ENCODE assay signal across 7 mouse cellular contexts in genomic region chr1:90205223-90205622, GRCm38 (mm10). TPM values are rescaled to one million over a fixed set of nuclear protein-coding genes. Genes with fewer than 3 reads are reported as not detected.
A peak's percentile ranks its signal among the peaks of the same experiment; 100 is the strongest.
DNase-seq lines count a peak whose midpoint lies in the region; ATAC-seq lines count a peak whose summit lies in the region.

No protein-coding gene starts in this region.

- peak overlapping the region; percentile 29; the same call in 1 of the 2 replicates for H3K27ac ChIP-seq in intestine, embryonic 16.5 days (ENCODE audit: low read length)
- H3K27ac ChIP-seq in limb, embryonic 12.5 days: peak overlapping the region; percentile 91
- peak overlapping the region; percentile 73 for H3K27ac ChIP-seq in midbrain, embryonic 15.5 days

- DNase-seq in Muller cell, postnatal 12 days (ENCODE audit: inconsistent ontology term): peak; percentile 72
- DNase-seq in adrenal gland, postnatal 36 days: peak; percentile 54 to 59
- peak; percentile 29 to 36 for DNase-seq in gastrocnemius, adult 8-10 months (ENCODE audit: low spot score in 2 of 2)
- peak; percentile 63 for DNase-seq in yolk sac, embryonic 10.5 days (ENCODE audit: low spot score)

- no peaks in the 10 kb centered on the region for H3K36me3 ChIP-seq in intestine, embryonic 16.5 days (ENCODE audit: control insufficient read depth, insufficient read depth, low read length)
- H3K36me3 ChIP-seq in limb, embryonic 12.5 days: peaks cover 11% of the 10 kb centered on the region; the same call in 1 of the 2 replicates
- H3K36me3 ChIP-seq in midbrain, embryonic 15.5 days (replicated peaks): no peaks in the 10 kb centered on the region

- H3K9me3 ChIP-seq in intestine, embryonic 16.5 days (ENCODE audit: control insufficient read depth, low read length): no peaks in the 10 kb centered on the region
- H3K9me3 ChIP-seq in limb, embryonic 12.5 days: no peaks in the 10 kb centered on the region
- H3K9me3 ChIP-seq in midbrain, embryonic 15.5 days: no peaks in the 10 kb centered on the region

- ATAC-seq in intestine, embryonic 16.5 days: no peak
- ATAC-seq in limb, embryonic 12.5 days (ENCODE audit: insufficient number of reproducible peaks, insufficient read depth, low FRiP score, low TSS enrichment, low read depth): peak; percentile 50; the same call in 1 of the 2 replicates
- peak; percentile 60 for ATAC-seq in midbrain, embryonic 15.5 days (replicated peaks)

- peak overlapping the region; percentile 70 for H3K4me2 ChIP-seq in intestine, embryonic 16.5 days (ENCODE audit: low read depth, low read length)
- peak overlapping the region; percentile 65 for H3K4me2 ChIP-seq in limb, embryonic 12.5 days
- peak overlapping the region; percentile 58 for H3K4me2 ChIP-seq in midbrain, embryonic 15.5 days

- WGBS in intestine, embryonic 16.5 days: 6% methylated on average over 6 of the region's 6 CpGs
- WGBS in limb, embryonic 12.5 days: under 1% methylated on average over 6 of the region's 6 CpGs
- 1% methylated on average over 6 of the region's 6 CpGs for WGBS in midbrain, embryonic 15.5 days

- peaks cover 24% of the 10 kb centered on the region for H3K4me1 ChIP-seq in intestine, embryonic 16.5 days (ENCODE audit: control insufficient read depth, insufficient read depth, low read length)
- H3K4me1 ChIP-seq in limb, embryonic 12.5 days (replicated peaks): peaks cover 60% of the 10 kb centered on the region
- H3K4me1 ChIP-seq in midbrain, embryonic 15.5 days: peaks cover 63% of the 10 kb centered on the region

- H3K4me3 ChIP-seq in intestine, embryonic 16.5 days (ENCODE audit: low read length): peak overlapping the region; percentile 55
- H3K4me3 ChIP-seq in limb, embryonic 12.5 days (replicated peaks): peak overlapping the region; percentile 56
- H3K4me3 ChIP-seq in midbrain, embryonic 15.5 days: peak overlapping the region; percentile 43

- H3K27me3 ChIP-seq in intestine, embryonic 16.5 days (replicated peaks; ENCODE audit: control insufficient read depth, insufficient read depth, low read length): no peaks in the 10 kb centered on the region
- H3K27me3 ChIP-seq in limb, embryonic 12.5 days: peaks cover 37% of the 10 kb centered on the region
- H3K27me3 ChIP-seq in midbrain, embryonic 15.5 days (replicated peaks): peaks cover 21% of the 10 kb centered on the region; the same call in 1 of the 2 replicates

- H3K9ac ChIP-seq in intestine, embryonic 16.5 days (ENCODE audit: low read depth, low read length): peak overlapping the region; percentile 45
- peak overlapping the region; percentile 79 for H3K9ac ChIP-seq in limb, embryonic 12.5 days (replicated peaks)
- H3K9ac ChIP-seq in midbrain, embryonic 15.5 days: peak overlapping the region; percentile 51

RNA-seq across cellular contexts. Expression of gene Ackr3, which starts 1.4 kb away (rescaled TPM):
- 100 to 1,000 TPM; 131 to 146 TPM for total RNA-seq in adrenal gland, postnatal 36 days (2021)
- total RNA-seq in gastrocnemius, adult 8-10 months (2022): 10 to 100 TPM in 2 of 4 experiments, 1 to 10 TPM in 2; 7.3 to 13.2 (median 10.2) TPM
- polyA plus RNA-seq in intestine, embryonic 16.5 days (2015; fragmentation: Nextera tagmentation; extraction: Ambion mirVana): 11.8 and 12.7 TPM in 2 replicates
- polyA plus RNA-seq in limb, embryonic 12.5 days (2016; fragmentation: Nextera tagmentation; extraction: Ambion mirVana): 24.9 and 27.9 TPM in 2 replicates
- 11.3 and 11.4 TPM in 2 replicates for polyA plus RNA-seq in midbrain, embryonic 15.5 days (2015; fragmentation: Nextera tagmentation; extraction: Ambion mirVana)

RNA-seq across cellular contexts. Expression of gene Iqca, which starts 52.0 kb away (rescaled TPM):
- not detected for total RNA-seq in adrenal gland, postnatal 36 days (2021)
- total RNA-seq in gastrocnemius, adult 8-10 months (2022): not detected
- polyA plus RNA-seq in intestine, embryonic 16.5 days (2015; fragmentation: Nextera tagmentation; extraction: Ambion mirVana): 0.15 TPM in 1 of 2 replicates, not detected in the other
- polyA plus RNA-seq in limb, embryonic 12.5 days (2016; fragmentation: Nextera tagmentation; extraction: Ambion mirVana): 0.17 TPM in 1 of 2 replicates, not detected in the other
- 0.95 and 1.2 TPM in 2 replicates for polyA plus RNA-seq in midbrain, embryonic 15.5 days (2015; fragmentation: Nextera tagmentation; extraction: Ambion mirVana)

Comparison
In these comparisons a context has a peak if more than half of its experiments do, and no peak if none do; other contexts are left out.
1. H3K27ac ChIP-seq: peak in every context shown above with its lines; median percentile 91 in limb, embryonic 12.5 days; 73 in midbrain, embryonic 15.5 days; 29 in intestine, embryonic 16.5 days.